Mouse (Mus musculus) embryonic facial prominence, embryonic 14.5 days (tissue): ENCODE data around the gene Mllt6. TPM values are rescaled to one million over a fixed set of nuclear protein-coding genes. Genes with fewer than 3 reads are reported as not detected.

Experiments
- ATAC-seq: fragments of 200-750 bp; cut with Nextera tagmentation; 2 replicates; pipeline ENCODE4 v1.8.0; 2017; ENCODE audit warnings: low read depth, moderate number of reproducible peaks, moderate TSS enrichment
- DNase-seq: peaks from one replicate; pipeline ENCODE4 v3.0.0-alpha.2; 2015; ENCODE audit warnings: low spot score
- H3K27ac ChIP-seq: fragments of 300-500 bp; sonication (generic); replicated peaks from 2 replicates; pipeline ENCODE4 v1.5.1; 2014; ENCODE audit warnings: low read depth, mild to moderate bottlenecking, low read length, moderate library complexity
- H3K27me3 ChIP-seq: fragments of 300-500 bp; sonication (generic); replicated peaks from 2 replicates; pipeline ENCODE4 v1.6.1; 2014; ENCODE audit warnings: low read length; ENCODE audit not compliant: control insufficient read depth, insufficient read depth
- H3K36me3 ChIP-seq: fragments of 300-500 bp; sonication (generic); 2 replicates; pipeline ENCODE4 v1.6.1; 2014; ENCODE audit warnings: low read length, mixed read lengths; ENCODE audit not compliant: control insufficient read depth, insufficient read depth
- H3K4me1 ChIP-seq: fragments of 300-500 bp; sonication (generic); 2 replicates; pipeline ENCODE4 v1.6.1; 2014; ENCODE audit warnings: antibody characterized with exemption, low read length; ENCODE audit not compliant: control insufficient read depth, insufficient read depth
- H3K4me2 ChIP-seq: fragments of 300-500 bp; sonication (generic); 2 replicates; pipeline ENCODE4 v1.6.1; 2014; ENCODE audit warnings: low read depth, mild to moderate bottlenecking, low read length, moderate library complexity, mixed read lengths
- H3K4me3 ChIP-seq: fragments of 300-500 bp; sonication (generic); 2 replicates; pipeline ENCODE4 v1.5.1; 2014; ENCODE audit warnings: low read depth, mild to moderate bottlenecking, low read length
- H3K9ac ChIP-seq: fragments of 300-500 bp; sonication (generic); 2 replicates; pipeline ENCODE4 v1.6.1; 2014; ENCODE audit warnings: low read depth, mild to moderate bottlenecking, low read length, moderate library complexity, mixed read lengths
- H3K9me3 ChIP-seq: fragments of 300-500 bp; sonication (generic); 2 replicates; pipeline ENCODE4 v1.6.1; 2016; ENCODE audit warnings: low read length; ENCODE audit not compliant: control insufficient read depth
- whole genome bisulfite sequencing: fragments of 180-500 bp; shearing (Covaris S2); extraction: QIAGEN DNeasy Blood & Tissue Kit; methylation state at CpG from one replicate; pipeline ENCODE4 v1.1.7; 2014; 5-methylcytosine and 5-hydroxymethylcytosine counted together
- polyA plus RNA-seq: library from polyadenylated mRNA; unstranded; fragments of >200 nt; fragmentation: Nextera tagmentation; extraction: Ambion mirVana; gene quantifications from 2 replicates; pipeline ENCODE4 v1.2.1, GENCODE M21; 2014

The Mllt6 gene
- polyA plus RNA-seq, 1 experiment from 2014 or later, result 3.5 TPM

DNA sequence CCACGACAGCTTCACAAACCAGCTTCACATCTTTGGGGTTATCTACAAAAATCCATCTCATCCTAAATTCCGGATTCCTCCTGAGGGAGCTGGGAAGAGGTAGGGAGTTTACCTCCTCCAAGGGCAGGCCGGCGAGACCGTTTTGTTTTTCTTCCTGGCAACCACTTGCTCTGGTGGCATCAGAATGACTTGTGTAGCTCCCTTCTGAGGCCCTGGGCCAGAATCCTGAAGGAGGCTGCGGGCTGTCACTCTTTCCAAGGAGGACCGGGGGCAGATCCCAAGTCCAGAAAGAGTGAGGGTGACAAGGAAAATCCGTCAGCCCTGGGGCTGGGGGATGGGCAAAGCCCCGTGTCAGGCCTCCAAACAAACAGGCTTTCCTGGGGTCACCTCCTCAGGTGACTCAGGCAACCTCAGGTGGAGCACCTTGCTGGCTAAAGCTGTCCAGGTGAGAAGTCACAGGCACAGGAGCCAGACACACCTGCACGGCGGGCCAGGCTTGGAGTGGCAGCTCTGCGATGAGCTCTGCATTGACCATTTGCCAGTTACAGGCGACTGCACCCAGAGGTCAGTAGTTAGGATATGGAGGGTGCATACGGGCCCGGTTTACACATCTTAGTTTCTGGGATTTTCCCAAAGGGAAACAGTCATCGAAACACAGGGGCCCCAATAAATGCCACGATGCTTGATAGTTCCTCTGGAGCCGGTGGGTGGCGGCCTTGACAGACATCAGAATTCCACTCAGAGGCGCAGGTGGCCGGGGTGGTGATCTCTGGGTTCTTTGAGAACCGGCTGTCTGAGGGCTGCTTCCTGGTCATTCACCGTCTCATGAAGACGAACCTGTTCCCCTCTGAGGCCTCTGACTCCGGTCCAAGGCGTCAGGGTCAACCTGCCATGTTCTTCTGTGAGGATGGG, 54.4 kb downstream of the Mllt6 start:
- Histone ChIP-seq H3K27me3 (no peaks in the 10 kb centered on the region), H3K9ac (no peak overlapping the region), H3K4me1 (no peaks in the 10 kb centered on the region), H3K36me3 (peaks cover 88% of the 10 kb centered on the region), H3K9me3 (no peaks in the 10 kb centered on the region), H3K4me3 (no peak overlapping the region), H3K27ac (no peak overlapping the region), H3K4me2 (no peak overlapping the region)
- ATAC-seq (no peak), DNase-seq (no peak)
- 81% methylated on average over 25 of the region's 26 CpGs for WGBS

GRCm38 (mm10) chr11:97718281-97718860, 55.2 kb downstream of the Mllt6 start:
- Histone ChIP-seq H3K4me1 (no peaks in the 10 kb centered on the region), H3K4me3 (no peak overlapping the region), H3K9ac (no peak overlapping the region), H3K27me3 (no peaks in the 10 kb centered on the region), H3K27ac (no peak overlapping the region), H3K36me3 (peaks cover 90% of the 10 kb centered on the region), H3K9me3 (no peaks in the 10 kb centered on the region), H3K4me2 (no peak overlapping the region)
- WGBS, result 74% methylated on average over 15 of the region's 15 CpGs
- ATAC-seq, result no peak
- DNase-seq, result no peak

DNA sequence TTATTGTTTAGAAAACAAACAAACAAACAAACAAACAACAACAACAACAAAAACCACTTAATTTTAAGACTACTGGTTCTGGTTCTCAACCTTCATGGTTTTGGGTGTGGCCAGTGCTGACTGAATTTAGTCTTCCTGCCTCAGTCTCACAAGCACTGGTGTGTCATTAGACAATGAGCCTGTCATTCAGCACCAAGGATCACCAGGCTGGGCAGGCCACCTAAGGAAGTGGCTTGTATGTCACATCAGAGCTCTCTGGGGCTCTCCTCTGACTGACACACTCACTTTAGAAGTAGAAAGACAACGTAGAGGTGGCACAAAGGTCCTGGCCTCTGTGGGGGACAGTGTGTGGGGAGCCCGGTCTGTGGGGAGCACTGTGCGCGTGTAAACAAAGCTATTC, 55.8 kb downstream of the Mllt6 start:
- no peak overlapping the region; the same call in 1 of the 2 replicates for H3K9ac ChIP-seq
- H3K4me3 ChIP-seq, result no peak overlapping the region
- H3K4me1 ChIP-seq, result no peaks in the 10 kb centered on the region
- no peak overlapping the region for H3K4me2 ChIP-seq
- H3K36me3 ChIP-seq, result peaks cover 88% of the 10 kb centered on the region
- no peak overlapping the region for H3K27ac ChIP-seq
- no peaks in the 10 kb centered on the region for H3K9me3 ChIP-seq
- ATAC-seq (no peak), DNase-seq (no peak)
- H3K27me3 ChIP-seq, result no peaks in the 10 kb centered on the region
- 86% methylated on average over 4 of the region's 4 CpGs for WGBS

DNA sequence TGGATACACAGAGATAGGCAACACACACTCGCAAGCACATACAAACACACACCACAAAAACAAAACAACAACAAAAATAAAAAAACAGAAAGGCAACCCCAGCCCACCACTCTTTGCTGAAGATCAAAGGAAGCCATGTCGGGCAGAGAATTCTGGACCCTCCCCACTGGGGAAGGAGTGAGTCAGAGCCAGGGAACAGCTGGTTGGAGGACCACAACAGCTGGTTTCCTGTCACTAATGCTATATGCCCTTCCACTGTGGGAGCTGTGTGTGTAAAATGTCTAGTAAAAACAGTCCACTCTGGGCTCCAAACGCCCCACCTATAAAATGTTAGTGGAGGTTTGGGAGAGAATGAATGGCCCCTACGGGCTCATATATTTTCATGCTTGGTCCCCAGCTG, 58.1 kb downstream of the Mllt6 start:
- H3K36me3 ChIP-seq, result peaks cover 96% of the 10 kb centered on the region
- ATAC-seq (no peak), DNase-seq (no peak)
- no peaks in the 10 kb centered on the region for H3K4me1 ChIP-seq
- H3K27ac ChIP-seq, result no peak overlapping the region
- no peaks in the 10 kb centered on the region for H3K27me3 ChIP-seq
- no peak overlapping the region for H3K4me3 ChIP-seq
- H3K9me3 ChIP-seq, result no peaks in the 10 kb centered on the region
- no peak overlapping the region for H3K9ac ChIP-seq
- H3K4me2 ChIP-seq, result no peak overlapping the region
- 88% methylated on average over 4 of the region's 4 CpGs for WGBS

GRCm38 (mm10) chr11:97723709-97724108, 60.5 kb downstream of the Mllt6 start:
- Histone ChIP-seq H3K4me2 (no peak overlapping the region), H3K36me3 (peaks cover 97% of the 10 kb centered on the region), H3K4me1 (no peaks in the 10 kb centered on the region), H3K4me3 (no peak overlapping the region), H3K27ac (no peak overlapping the region), H3K27me3 (no peaks in the 10 kb centered on the region), H3K9me3 (no peaks in the 10 kb centered on the region), H3K9ac (no peak overlapping the region)
- ATAC-seq (no peak), DNase-seq (no peak)
- WGBS, result 81% methylated on average over 7 of the region's 7 CpGs

DNA sequence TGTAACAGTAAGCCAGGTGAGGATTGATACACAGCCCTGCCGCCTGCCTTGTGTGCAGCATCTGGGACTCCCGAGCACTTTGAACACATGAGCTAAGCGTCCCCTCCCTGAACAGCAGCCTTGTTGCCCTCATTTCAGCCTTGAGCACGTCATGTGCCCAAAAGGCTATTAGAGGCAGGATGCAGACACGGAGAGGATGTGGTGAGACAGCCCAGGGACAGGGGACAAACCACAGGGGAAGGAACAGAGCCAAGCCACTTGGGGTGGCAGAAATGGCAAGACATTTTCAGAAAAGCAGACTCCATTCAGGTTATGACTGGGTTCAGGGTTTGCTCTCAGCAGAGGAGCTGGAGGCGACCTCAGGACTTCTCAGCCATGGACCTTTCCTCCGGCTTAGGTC, 65.1 kb downstream of the Mllt6 start:
- WGBS, result 56% methylated on average over 7 of the region's 7 CpGs

DNA sequence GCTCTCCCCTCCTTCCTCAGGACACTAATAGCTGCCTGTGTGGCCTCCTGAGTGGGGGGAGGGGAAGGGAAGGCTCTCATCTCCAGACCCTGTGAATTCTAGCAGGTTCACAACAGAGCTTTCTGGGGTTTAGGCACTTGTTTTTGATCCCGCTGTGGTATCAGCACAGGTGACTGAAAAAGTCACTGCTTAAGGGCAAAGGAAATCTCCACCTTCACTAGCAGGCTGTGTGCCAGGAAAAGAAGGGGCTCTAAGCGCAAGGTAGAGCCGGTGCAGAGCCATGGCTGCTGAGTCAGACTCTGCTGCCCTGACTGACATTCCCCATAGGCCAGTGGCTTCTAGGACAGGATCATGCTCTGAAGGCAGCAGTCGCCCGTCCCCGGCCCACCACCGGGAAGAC, 65.5 kb downstream of the Mllt6 start:
- Histone ChIP-seq H3K4me1 (peaks cover 5% of the 10 kb centered on the region; the same call in 1 of the 2 replicates), H3K27ac (no peak overlapping the region), H3K9ac (no peak overlapping the region), H3K4me2 (no peak overlapping the region), H3K9me3 (no peaks in the 10 kb centered on the region), H3K27me3 (no peaks in the 10 kb centered on the region), H3K4me3 (no peak overlapping the region), H3K36me3 (peaks cover 85% of the 10 kb centered on the region)
- WGBS, result 76% methylated on average over 7 of the region's 7 CpGs
- DNase-seq (no peak), ATAC-seq (no peak)

More for the DNA sequence above, 65.1 kb downstream of the Mllt6 start:
- Histone ChIP-seq H3K27ac (no peak overlapping the region), H3K4me3 (no peak overlapping the region), H3K9me3 (no peaks in the 10 kb centered on the region), H3K27me3 (no peaks in the 10 kb centered on the region), H3K9ac (no peak overlapping the region), H3K36me3 (peaks cover 88% of the 10 kb centered on the region), H3K4me1 (0 out of 2 replicates have a peak, but pooled peaks cover 1% of the 10 kb centered on the region), H3K4me2 (no peak overlapping the region)
- DNase-seq (no peak), ATAC-seq (no peak)

DNA sequence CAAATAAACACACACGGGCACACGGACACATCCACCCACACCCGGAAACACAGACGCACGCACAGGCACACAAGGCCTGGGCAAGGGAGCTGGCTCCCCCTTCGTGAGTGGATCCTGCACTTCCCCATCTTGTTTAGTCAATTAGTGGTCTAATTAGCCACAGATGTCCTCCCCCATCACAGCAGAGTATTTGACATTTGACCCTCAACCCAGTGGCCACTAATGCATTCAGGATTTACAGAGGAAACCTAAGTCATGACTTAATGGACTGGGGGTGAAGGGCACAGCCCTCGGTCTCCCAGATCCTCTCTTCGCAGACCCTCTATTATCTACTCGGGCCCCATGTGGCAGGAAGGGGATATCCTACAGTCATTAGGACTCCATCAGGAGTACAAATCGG, 70.5 kb downstream of the Mllt6 start:
- Histone ChIP-seq H3K36me3 (peaks cover 37% of the 10 kb centered on the region), H3K4me3 (no peak overlapping the region), H3K9me3 (no peaks in the 10 kb centered on the region), H3K9ac (no peak overlapping the region), H3K27ac (no peak overlapping the region), H3K27me3 (no peaks in the 10 kb centered on the region), H3K4me2 (no peak overlapping the region), H3K4me1 (peaks cover 7% of the 10 kb centered on the region; the same call in 1 of the 2 replicates)
- DNase-seq (no peak), ATAC-seq (no peak)
- WGBS, result 23% methylated on average over 10 of the region's 10 CpGs
